Mouse (Mus musculus): ENCODE results near the gene Gfi1b.
A peak's percentile ranks its signal among the peaks of the same experiment; 100 is the strongest.

DNA sequence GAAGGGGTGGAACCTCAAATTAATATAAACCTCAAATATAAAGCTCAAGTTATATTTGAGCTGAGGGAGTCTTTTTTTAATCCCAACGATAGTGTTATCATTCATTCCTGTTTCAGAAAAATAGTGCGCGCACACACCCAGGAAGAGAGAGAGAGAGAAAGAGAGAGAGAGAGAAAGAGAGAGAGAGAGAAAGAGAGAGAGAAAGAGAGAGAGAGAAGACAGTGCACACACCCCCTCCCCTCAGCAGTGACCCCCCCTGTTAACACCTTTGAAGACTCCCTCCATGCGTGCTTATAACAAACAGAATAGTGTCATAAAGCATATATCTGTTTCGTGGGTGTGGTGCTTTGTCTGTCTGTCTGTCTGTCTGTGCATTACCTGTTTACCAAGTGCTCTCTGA, 18.2 kb downstream of the Gfi1b start:
- no peak for TF ChIP-seq CTCF (IDR thresholded peaks at IDR 0.05 in 2 of 3, conservative IDR thresholded peaks at IDR 0.05 in 1 of 3; ENCODE audit: control insufficient read depth in 1 of 3, insufficient read depth in 1 of 3, low read depth in 2 of 3, low read length in 3 of 3, poor library complexity in 1 of 3, severe bottlenecking in 1 of 3)
- no peak for TF ChIP-seq USF1 (IDR thresholded peaks at IDR 0.05; ENCODE audit: low read depth, low read length)
- peak; percentile 55 to 86 for TF ChIP-seq EP300 (IDR thresholded peaks at IDR 0.05; ENCODE audit: low read depth in 1 of 2, low read length in 2 of 2)
- peak in 1 of 2 experiments; percentile 25; a peak in 2 of 4 replicates for TF ChIP-seq POLR2A (IDR thresholded peaks at IDR 0.05; ENCODE audit: control insufficient read depth in 1 of 2, insufficient read depth in 1 of 2, low read depth in 1 of 2, low read length in 2 of 2, poor library complexity in 1 of 2)
- peak; percentile 61; the same call in 1 of the 2 replicates for TF ChIP-seq POLR2AphosphoS5 (IDR thresholded peaks at IDR 0.05; ENCODE audit: borderline replicate concordance, low read depth, low read length)
- no peak for TF ChIP-seq ELF1 (IDR thresholded peaks at IDR 0.05; ENCODE audit: low read depth, low read length)
- TF ChIP-seq MEF2A (IDR thresholded peaks at IDR 0.05; ENCODE audit: extremely low read depth, insufficient replicate concordance, low read depth, low read length, poor library complexity, severe bottlenecking) = peak; percentile 77; the same call in 1 of the 2 replicates
- peak; percentile 77 for TF ChIP-seq MAZ (IDR thresholded peaks at IDR 0.05; ENCODE audit: low read depth, low read length)
- TF ChIP-seq TBP (IDR thresholded peaks at IDR 0.05; ENCODE audit: low read depth, low read length) = peak; percentile 58; the same call in 1 of the 2 replicates
- TF ChIP-seq BHLHE40 (IDR thresholded peaks at IDR 0.05; ENCODE audit: borderline replicate concordance, low read depth, low read length) = no peak; the same call in 1 of the 2 replicates
- TF ChIP-seq CHD1 (IDR thresholded peaks at IDR 0.05; ENCODE audit: low read depth, low read length) = no peak
- peak; percentile 97 for TF ChIP-seq JUND (IDR thresholded peaks at IDR 0.05; ENCODE audit: low read depth, low read length)
- no peak for TF ChIP-seq GABPA (IDR thresholded peaks at IDR 0.05; ENCODE audit: low read depth, low read length)

Data from MEL (cell line).